Mouse (Mus musculus) spleen, postnatal 10 days (tissue): ENCODE results near the gene Calm2.

ENCODE experiments used
- DNase-seq, 2 experiments: peaks; one replicate each; pipeline ENCODE4 v3.0.0; 2021 to 2022; ENCODE audit warnings: low spot score in 2 of 2

Gene Calm2

GRCm38 (mm10) chr17:87458911-87459749, 12.4 kb upstream of the Calm2 start:
- DNase-seq: no peak

GRCm38 (mm10) chr17:87457961-87458360, 11.2 kb upstream of the Calm2 start:
- DNase-seq: no peak

- no peak for DNase-seq
Measured at GRCm38 (mm10) chr17:87454121-87454520, 7.4 kb upstream of the Calm2 start.

GRCm38 (mm10) chr17:87453336-87453735, 6.6 kb upstream of the Calm2 start:
- no peak for DNase-seq

GRCm38 (mm10) chr17:87448881-87449280, 2.1 kb upstream of the Calm2 start:
- no peak for DNase-seq

- DNase-seq: no peak
Measured at GRCm38 (mm10) chr17:87448339-87448738, 1.6 kb upstream of the Calm2 start.

- DNase-seq: peak in 1 of 2 experiments; percentile 33
Measured at GRCm38 (mm10) chr17:87447612-87448200, 971 bp upstream of the Calm2 start.

GRCm38 (mm10) chr17:87445917-87446766, 593 bp downstream of the Calm2 start:
- DNase-seq: peak; percentile 67 to 75

- peak; percentile 25 to 32 for DNase-seq
Measured at GRCm38 (mm10) chr17:87445337-87445916, 1.3 kb downstream of the Calm2 start.

- no peak for DNase-seq
Measured at GRCm38 (mm10) chr17:87444763-87445162, 2.0 kb downstream of the Calm2 start.

GRCm38 (mm10) chr17:87441537-87441936, 5.2 kb downstream of the Calm2 start:
- DNase-seq: no peak

- DNase-seq: no peak
Measured at GRCm38 (mm10) chr17:87439441-87439840, 7.3 kb downstream of the Calm2 start.

- no peak for DNase-seq
Measured at GRCm38 (mm10) chr17:87433929-87434328, 12.8 kb downstream of the Calm2 start.

GRCm38 (mm10) chr17:87432743-87433142, 14.0 kb downstream of the Calm2 start:
- DNase-seq: no peak

- no peak for DNase-seq
Measured at GRCm38 (mm10) chr17:87432314-87432713, 14.4 kb downstream of the Calm2 start.

GRCm38 (mm10) chr17:87429431-87429830, 17.3 kb downstream of the Calm2 start:
- DNase-seq: no peak

- DNase-seq: no peak
Measured at GRCm38 (mm10) chr17:87427511-87427910, 19.2 kb downstream of the Calm2 start, which contains the start of gene Stpg4. Gene Stpg4, minus strand, starts transcription at chr17:87427741.

GRCm38 (mm10) chr17:87418082-87418481, 28.7 kb downstream of the Calm2 start:
- DNase-seq: no peak

GRCm38 (mm10) chr17:87406646-87407045, 40.1 kb downstream of the Calm2 start:
- no peak for DNase-seq

GRCm38 (mm10) chr17:87405576-87405975, 41.2 kb downstream of the Calm2 start:
- DNase-seq: no peak

GRCm38 (mm10) chr17:87403462-87403861, 43.3 kb downstream of the Calm2 start:
- DNase-seq: no peak

GRCm38 (mm10) chr17:87402444-87402843, 44.3 kb downstream of the Calm2 start:
- DNase-seq: no peak
